Mouse (Mus musculus) hindbrain, embryonic 14.5 days (tissue): ENCODE results near the gene Gm14327. TPM values are rescaled to one million over a fixed set of nuclear protein-coding genes. Genes with fewer than 3 reads are reported as not detected.
"Not testable (repeated sequence)": the region's sequence is repeated elsewhere in the genome, so short reads cannot be mapped to it uniquely, and the experiment has no call there.

ENCODE experiments used
- ATAC-seq: fragments of 200-750 bp; cut with Nextera tagmentation; 2 replicates; pipeline ENCODE4 v1.8.0; 2017; ENCODE audit warnings: moderate number of reproducible peaks, mild to moderate bottlenecking, moderate TSS enrichment, moderate library complexity; ENCODE audit not compliant: low FRiP score
- DNase-seq: peaks from one replicate; pipeline ENCODE4 v3.0.0-alpha.2; 2015; ENCODE audit warnings: low spot score
- H3K27ac ChIP-seq: fragments of 300-500 bp; sonication (generic); 2 replicates; pipeline ENCODE4 v1.5.1; 2014; ENCODE audit warnings: mild to moderate bottlenecking, moderate library complexity
- H3K27me3 ChIP-seq: fragments of 300-500 bp; sonication (generic); 2 replicates; pipeline ENCODE4 v1.6.1; 2014; ENCODE audit warnings: mild to moderate bottlenecking, low read length, mixed read lengths; ENCODE audit not compliant: control insufficient read depth, insufficient read depth
- H3K36me3 ChIP-seq: fragments of 300-500 bp; sonication (generic); replicated peaks from 2 replicates; pipeline ENCODE4 v1.6.1; 2014; ENCODE audit not compliant: control insufficient read depth, insufficient read depth
- H3K4me1 ChIP-seq: fragments of 300-500 bp; sonication (generic); replicated peaks from 2 replicates; pipeline ENCODE4 v1.6.1; 2014; ENCODE audit warnings: antibody characterized with exemption, low read length, mixed read lengths; ENCODE audit not compliant: control insufficient read depth, insufficient read depth
- H3K4me2 ChIP-seq: fragments of 300-500 bp; sonication (generic); replicated peaks from 2 replicates; pipeline ENCODE4 v1.6.1; 2014; ENCODE audit warnings: mild to moderate bottlenecking, moderate library complexity
- H3K4me3 ChIP-seq: fragments of 300-500 bp; sonication (generic); replicated peaks from 2 replicates; pipeline ENCODE4 v1.5.1; 2014; ENCODE audit warnings: mild to moderate bottlenecking, low read length
- H3K9ac ChIP-seq: fragments of 300-500 bp; sonication (generic); 2 replicates; pipeline ENCODE4 v1.6.1; 2014
- H3K9me3 ChIP-seq: fragments of 300-500 bp; sonication (generic); 2 replicates; pipeline ENCODE4 v1.6.1; 2016; ENCODE audit warnings: low read length; ENCODE audit not compliant: control insufficient read depth
- WGBS: fragments of 180-500 bp; shearing (Covaris S2); extraction: QIAGEN DNeasy Blood & Tissue Kit; methylation state at CpG from one replicate; pipeline ENCODE4 v1.1.7; 2014; 5-methylcytosine and 5-hydroxymethylcytosine counted together
- polyA plus RNA-seq: library from polyadenylated mRNA; unstranded; fragments of >200 nt; fragmentation: Nextera tagmentation; extraction: Ambion mirVana; gene quantifications from 2 replicates; pipeline ENCODE4 v1.2.1, GENCODE M21; 2014

The Gm14327 gene
- 1.2 and 2.0 TPM in 2 replicates for polyA plus RNA-seq

- H3K4me1 ChIP-seq, H3K9me3 ChIP-seq, H3K27ac ChIP-seq, ATAC-seq, DNase-seq, H3K4me3 ChIP-seq, H3K36me3 ChIP-seq, H3K27me3 ChIP-seq, H3K4me2 ChIP-seq, H3K9ac ChIP-seq: not testable (repeated sequence)
- WGBS = 53% methylated on average over 7 of the region's 13 CpGs
Measured at GRCm38 (mm10) chr2:177897046-177897578, at the start of gene Gm14327. TSS of gene Gm14327 (plus strand) at chr2:177897096.

GRCm38 (mm10) chr2:177862254-177862653 is 34.6 kb upstream of the Gm14327 start:
- 83% methylated on average over 2 of the region's 2 CpGs for WGBS
- DNase-seq = not testable (repeated sequence)

GRCm38 (mm10) chr2:177887743-177888142 is 9.2 kb upstream of the Gm14327 start:
- WGBS = 90% methylated on average over 14 of the region's 14 CpGs
- not testable (repeated sequence) for H3K4me2 ChIP-seq, H3K4me3 ChIP-seq, H3K9ac ChIP-seq, H3K36me3 ChIP-seq, ATAC-seq, H3K4me1 ChIP-seq, DNase-seq, H3K27me3 ChIP-seq, H3K27ac ChIP-seq, H3K9me3 ChIP-seq

More at GRCm38 (mm10) chr2:177862254-177862653, 34.6 kb upstream of the Gm14327 start:
- H3K9ac ChIP-seq, H3K9me3 ChIP-seq, ATAC-seq, H3K27me3 ChIP-seq, H3K4me2 ChIP-seq, H3K4me1 ChIP-seq, H3K27ac ChIP-seq, H3K4me3 ChIP-seq, H3K36me3 ChIP-seq: not testable (repeated sequence)

GRCm38 (mm10) chr2:177898171-177898570 is 1.3 kb downstream of the Gm14327 start:
- 80% methylated on average over 2 of the region's 3 CpGs for WGBS

GRCm38 (mm10) chr2:177903276-177903675 is 6.4 kb downstream of the Gm14327 start:
- not testable (repeated sequence) for ATAC-seq, H3K9ac ChIP-seq, H3K9me3 ChIP-seq, H3K27ac ChIP-seq, H3K36me3 ChIP-seq, DNase-seq, H3K4me2 ChIP-seq, H3K4me3 ChIP-seq, H3K4me1 ChIP-seq, H3K27me3 ChIP-seq
- WGBS = 90% methylated on average over 2 of the region's 12 CpGs

More at GRCm38 (mm10) chr2:177898171-177898570, 1.3 kb downstream of the Gm14327 start:
- H3K27ac ChIP-seq, H3K4me2 ChIP-seq, H3K4me3 ChIP-seq, H3K9ac ChIP-seq, H3K36me3 ChIP-seq, H3K9me3 ChIP-seq, H3K27me3 ChIP-seq, ATAC-seq, DNase-seq, H3K4me1 ChIP-seq: not testable (repeated sequence)

- not testable (repeated sequence) for H3K9ac ChIP-seq, DNase-seq
- 62% methylated on average over 3 of the region's 5 CpGs for WGBS
Measured at GRCm38 (mm10) chr2:177925563-177926103, 28.7 kb downstream of the Gm14327 start, which contains the start of gene Zfp972. TSS of gene Zfp972 (minus strand) at chr2:177925613.

More at GRCm38 (mm10) chr2:177925563-177926103, 28.7 kb downstream of the Gm14327 start, which contains the start of gene Zfp972:
- not testable (repeated sequence) for H3K9me3 ChIP-seq, H3K27me3 ChIP-seq, ATAC-seq, H3K27ac ChIP-seq, H3K4me1 ChIP-seq, H3K36me3 ChIP-seq, H3K4me3 ChIP-seq, H3K4me2 ChIP-seq

Other genes with a start within 250 kb of the Gm14327 start
- 6.7 and 7.7 TPM in 2 replicates for gene Gm14322, start 137.8 kb upstream of the Gm14327 start, polyA plus RNA-seq
- gene Gm14325, start 56.8 kb upstream of the Gm14327 start, polyA plus RNA-seq = 38.7 and 42.9 TPM in 2 replicates
- not detected in 2 replicates for gene Zfp972, start 28.5 kb downstream of the Gm14327 start, polyA plus RNA-seq
- gene Gm14326, start 60.2 kb downstream of the Gm14327 start, polyA plus RNA-seq = 16.6 and 17.5 TPM in 2 replicates
- gene Zfp971, start 126.2 kb downstream of the Gm14327 start, polyA plus RNA-seq = 11.8 and 12.6 TPM in 2 replicates
- 14.6 and 14.9 TPM in 2 replicates for gene Zfp931, start 181.4 kb downstream of the Gm14327 start, polyA plus RNA-seq
- 56.9 and 64.2 TPM in 2 replicates for gene Phactr3, start 221.9 kb downstream of the Gm14327 start, polyA plus RNA-seq